Mouse (Mus musculus) thymus, adult 2 months (tissue): ENCODE measurements at regions not wholly inside any gene's neighbourhood (a gene's known extent, or its start where the extent isn't known, plus 50 kb on each side); places are given as distances from the start of the nearest gene placed in this dataset.
"Not testable (repeated sequence)": the region's sequence is repeated elsewhere in the genome, so short reads cannot be mapped to it uniquely, and the experiment has no call there.

ENCODE experiments used
- DNase-seq: peaks from one replicate; pipeline ENCODE4 v3.0.0; 2021
- H3K27ac ChIP-seq: fragments of 200-500 bp; 2 replicates; pipeline ENCODE4 v1.5.1; 2012; ENCODE audit warnings: low read length, control low read depth; ENCODE audit not compliant: control insufficient read depth, insufficient read depth
- H3K27me3 ChIP-seq: fragments of 200-500 bp; 2 replicates; pipeline ENCODE4 v1.6.1; 2012; ENCODE audit warnings: mild to moderate bottlenecking, low read length, moderate library complexity, mixed read lengths; ENCODE audit not compliant: control insufficient read depth, insufficient read depth
- H3K36me3 ChIP-seq: fragments of 200-500 bp; 2 replicates; pipeline ENCODE4 v1.6.1; 2012; ENCODE audit warnings: mild to moderate bottlenecking, low read length, moderate library complexity; ENCODE audit not compliant: control insufficient read depth, insufficient read depth
- H3K4me1 ChIP-seq: fragments of 200-500 bp; replicated peaks from 2 replicates; pipeline ENCODE4 v1.6.1; 2012; ENCODE audit warnings: low read length; ENCODE audit not compliant: control insufficient read depth, insufficient read depth
- H3K4me3 ChIP-seq: fragments of 200-500 bp; 2 replicates; pipeline ENCODE4 v1.5.1; 2012; ENCODE audit warnings: mild to moderate bottlenecking, low read length, control low read depth, moderate library complexity; ENCODE audit not compliant: control insufficient read depth, insufficient read depth
- CTCF ChIP-seq: fragments of 200-500 bp; IDR thresholded peaks from 2 replicates; pipeline ENCODE4 v1.5.1; 2012; ENCODE audit warnings: mild to moderate bottlenecking, control low read depth, low read length, moderate library complexity, borderline replicate concordance; ENCODE audit not compliant: control insufficient read depth, poor library complexity, insufficient read depth; ENCODE audit errors: extremely low read depth
- POLR2A ChIP-seq: fragments of 200-500 bp; IDR thresholded peaks from 2 replicates; pipeline ENCODE4 v1.6.1; 2012; ENCODE audit warnings: mild to moderate bottlenecking, low read length, control low read depth, moderate library complexity; ENCODE audit not compliant: control insufficient read depth, poor library complexity, insufficient read depth; ENCODE audit errors: extremely low read depth
- WGBS: fragments of 180-500 bp; shearing (Covaris S2); methylation state at CpG from one replicate; pipeline ENCODE4 v1.1.7; 2018; 5-methylcytosine and 5-hydroxymethylcytosine counted together

- no peak for TF ChIP-seq CTCF
- no peak for TF ChIP-seq POLR2A
- WGBS, result 100% methylated on average over 1 of the region's 1 CpGs
Measured at GRCm38 (mm10) chrX:94857501-94857900, 133.1 kb downstream of the Zxdb start.

GRCm38 (mm10) chrX:94857954-94858353 is 133.6 kb downstream of the Zxdb start:
- H3K27me3 ChIP-seq, result no peaks in the 10 kb centered on the region
- WGBS, result 90% methylated on average over 4 of the region's 4 CpGs
- no peak for DNase-seq
- TF ChIP-seq CTCF, result no peak
- no peak for TF ChIP-seq POLR2A
- H3K36me3 ChIP-seq, result no peaks in the 10 kb centered on the region
- H3K4me3 ChIP-seq, result no peak overlapping the region
- H3K4me1 ChIP-seq, result no peaks in the 10 kb centered on the region
- no peak overlapping the region for H3K27ac ChIP-seq

More at GRCm38 (mm10) chrX:94857501-94857900, 133.1 kb downstream of the Zxdb start:
- Histone ChIP-seq H3K36me3 (no peaks in the 10 kb centered on the region), H3K27me3 (no peaks in the 10 kb centered on the region), H3K4me3 (no peak overlapping the region), H3K27ac (no peak overlapping the region), H3K4me1 (no peaks in the 10 kb centered on the region)
- DNase-seq, result no peak

DNA sequence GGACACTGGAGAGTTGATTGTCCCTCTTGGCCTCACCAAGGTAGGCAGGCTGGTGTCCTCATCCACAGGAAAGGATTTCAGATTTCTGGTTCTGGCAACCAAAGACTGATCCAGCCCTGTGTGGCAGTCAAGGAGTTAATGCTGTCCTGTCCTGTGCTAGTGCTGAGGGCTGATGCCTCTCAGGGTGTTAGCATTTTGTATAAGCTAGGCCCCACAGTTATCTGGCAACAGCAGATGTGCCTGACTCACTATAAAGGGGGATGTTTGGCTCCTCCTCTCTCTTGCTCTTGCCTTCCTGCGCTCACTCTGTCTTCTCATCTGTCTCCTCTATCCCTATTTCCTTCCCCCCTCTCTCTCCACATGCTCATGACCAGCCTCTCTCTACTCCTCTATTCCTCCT is 138.8 kb downstream of the Zxdb start:
- H3K27ac ChIP-seq, result no peak overlapping the region
- 60% methylated on average over 1 of the region's 1 CpGs for WGBS
- H3K4me3 ChIP-seq, result no peak overlapping the region

DNA sequence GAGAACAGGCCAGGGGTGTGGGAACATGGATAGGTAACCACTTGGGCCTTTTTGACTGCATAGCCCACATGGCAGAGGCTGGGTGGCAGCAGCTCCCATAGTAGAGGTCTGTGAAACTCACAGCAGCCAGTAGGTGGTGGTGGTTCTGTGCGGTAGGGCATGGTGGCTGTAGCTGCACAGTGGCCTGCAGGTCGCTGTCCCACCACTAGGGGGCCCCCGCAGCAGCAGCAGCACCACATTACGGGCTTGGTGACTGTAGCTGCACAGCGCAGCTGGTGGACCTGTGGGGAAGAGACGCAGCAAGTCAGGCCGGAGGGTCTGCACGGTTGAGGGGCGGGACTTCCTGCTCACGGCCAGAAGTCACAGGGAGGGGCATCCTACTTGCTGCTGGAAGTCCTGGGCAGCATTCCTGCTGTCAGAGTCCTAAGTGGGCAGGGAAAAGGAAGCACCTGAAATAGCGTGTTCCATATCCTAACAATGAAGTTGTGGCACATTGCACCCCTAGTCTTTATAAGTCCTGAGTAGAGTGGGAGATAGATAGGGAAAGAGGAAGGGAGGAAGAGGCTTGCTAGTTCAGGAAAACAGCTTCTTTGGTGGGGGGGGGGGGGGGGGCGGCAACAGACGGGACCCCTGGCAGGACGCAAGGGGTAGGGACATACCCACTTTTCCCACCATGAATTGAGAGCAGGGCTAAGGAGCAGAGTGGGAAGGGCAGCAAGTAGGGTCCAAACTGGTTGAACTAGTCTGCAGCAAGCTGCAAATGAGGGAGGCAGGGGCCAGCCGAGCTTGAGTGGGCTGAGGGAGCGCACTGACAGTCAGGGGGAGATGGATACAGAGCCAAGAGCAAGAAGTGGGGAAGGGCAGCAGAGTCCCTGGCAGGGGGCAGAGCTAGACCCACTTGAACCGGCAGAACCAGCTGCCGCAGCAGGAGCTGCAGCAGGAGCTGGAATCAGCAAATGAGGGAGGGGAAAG is 141.4 kb downstream of the Zxdb start:
- peaks cover 3% of the 10 kb centered on the region for H3K4me1 ChIP-seq
- no peaks in the 10 kb centered on the region for H3K36me3 ChIP-seq
- H3K27me3 ChIP-seq, result no peaks in the 10 kb centered on the region
- TF ChIP-seq POLR2A (no peak), CTCF (peak; percentile 95)
- WGBS, result 21% methylated on average over 15 of the region's 18 CpGs
- peak; percentile 91 for DNase-seq
- H3K4me3 ChIP-seq, result peak overlapping the region; percentile 31
- no peak overlapping the region for H3K27ac ChIP-seq

More for the DNA sequence above, 138.8 kb downstream of the Zxdb start:
- TF ChIP-seq CTCF, result no peak
- TF ChIP-seq POLR2A, result no peak
- DNase-seq, result no peak
- no peaks in the 10 kb centered on the region for H3K36me3 ChIP-seq
- no peaks in the 10 kb centered on the region for H3K27me3 ChIP-seq
- H3K4me1 ChIP-seq, result peaks cover 3% of the 10 kb centered on the region

DNA sequence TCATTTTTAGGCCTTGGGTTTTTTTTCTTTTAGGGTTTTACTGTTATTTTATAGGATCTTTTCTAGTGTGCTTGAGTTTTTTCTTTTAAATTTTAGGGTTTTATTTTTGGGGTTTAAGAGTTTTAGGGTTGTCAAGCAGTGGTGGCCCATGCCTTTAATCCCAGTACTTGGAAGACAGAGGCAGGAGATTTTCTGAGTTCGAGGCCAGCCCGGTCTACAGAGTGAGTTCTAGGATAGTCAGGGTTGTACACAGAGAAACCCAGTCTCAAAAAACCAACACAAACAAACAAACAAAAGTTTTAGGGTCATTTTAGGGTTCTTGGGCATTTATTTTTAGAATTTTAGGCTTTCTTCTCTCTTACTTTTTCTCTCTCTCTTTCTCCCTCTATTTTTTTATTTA is 142.9 kb downstream of the Spin4 start:
- not testable (repeated sequence) for H3K4me3 ChIP-seq, H3K4me1 ChIP-seq, H3K27me3 ChIP-seq, H3K27ac ChIP-seq, H3K36me3 ChIP-seq, DNase-seq
- WGBS, result 97% methylated on average over 2 of the region's 2 CpGs
